Mouse (Mus musculus) midbrain, embryonic 16.5 days (tissue): ENCODE measurements around the gene Auts2. TPM values are rescaled to one million over a fixed set of nuclear protein-coding genes. Genes with fewer than 3 reads are reported as not detected.

Experiments
- ATAC-seq: fragments of 200-750 bp; cut with Nextera tagmentation; 2 replicates; pipeline ENCODE4 v1.8.0; 2017; ENCODE audit warnings: moderate TSS enrichment
- H3K27ac ChIP-seq: fragments of 300-500 bp; sonication (generic); 2 replicates; pipeline ENCODE4 v1.5.1; 2014; ENCODE audit warnings: mild to moderate bottlenecking, low read length, mixed read lengths
- H3K27me3 ChIP-seq: fragments of 300-500 bp; sonication (generic); 2 replicates; pipeline ENCODE4 v1.6.1; 2014; ENCODE audit warnings: low read depth, low read length, mixed read lengths; ENCODE audit not compliant: control insufficient read depth, insufficient read depth
- H3K36me3 ChIP-seq: fragments of 300-500 bp; sonication (generic); 2 replicates; pipeline ENCODE4 v1.6.1; 2014; ENCODE audit warnings: mild to moderate bottlenecking, low read length, moderate library complexity, mixed read lengths; ENCODE audit not compliant: control insufficient read depth, insufficient read depth
- H3K4me1 ChIP-seq: fragments of 300-500 bp; sonication (generic); 2 replicates; pipeline ENCODE4 v1.6.1; 2014; ENCODE audit warnings: mild to moderate bottlenecking, low read length, mixed read lengths; ENCODE audit not compliant: control insufficient read depth, insufficient read depth
- H3K4me2 ChIP-seq: fragments of 300-500 bp; sonication (generic); 2 replicates; pipeline ENCODE4 v1.6.1; 2014; ENCODE audit warnings: mild to moderate bottlenecking, low read length, mixed read lengths
- H3K4me3 ChIP-seq: fragments of 300-500 bp; sonication (generic); 2 replicates; pipeline ENCODE4 v1.5.1; 2014; ENCODE audit warnings: low read depth, mild to moderate bottlenecking, low read length, moderate library complexity, mixed read lengths
- H3K9ac ChIP-seq: fragments of 300-500 bp; sonication (generic); 2 replicates; pipeline ENCODE4 v1.6.1; 2014; ENCODE audit warnings: low read depth, low read length, mixed read lengths
- H3K9me3 ChIP-seq: fragments of 300-500 bp; sonication (generic); replicated peaks from 2 replicates; pipeline ENCODE4 v1.6.1; 2014; ENCODE audit warnings: mild to moderate bottlenecking, low read length, mixed read lengths; ENCODE audit not compliant: control insufficient read depth, poor library complexity, severe bottlenecking
- WGBS: fragments of 180-500 bp; shearing (Covaris S2); extraction: QIAGEN DNeasy Blood & Tissue Kit; methylation state at CpG from one replicate; pipeline ENCODE4 v1.1.7; 2014; 5-methylcytosine and 5-hydroxymethylcytosine counted together
- polyA plus RNA-seq: library from polyadenylated mRNA; unstranded; fragments of >200 nt; fragmentation: Nextera tagmentation; extraction: Ambion mirVana; gene quantifications from 2 replicates; pipeline ENCODE4 v1.2.1, GENCODE M21; 2015

The Auts2 gene
- polyA plus RNA-seq, 1 experiment from 2014 or later, result 49.8 TPM

DNA sequence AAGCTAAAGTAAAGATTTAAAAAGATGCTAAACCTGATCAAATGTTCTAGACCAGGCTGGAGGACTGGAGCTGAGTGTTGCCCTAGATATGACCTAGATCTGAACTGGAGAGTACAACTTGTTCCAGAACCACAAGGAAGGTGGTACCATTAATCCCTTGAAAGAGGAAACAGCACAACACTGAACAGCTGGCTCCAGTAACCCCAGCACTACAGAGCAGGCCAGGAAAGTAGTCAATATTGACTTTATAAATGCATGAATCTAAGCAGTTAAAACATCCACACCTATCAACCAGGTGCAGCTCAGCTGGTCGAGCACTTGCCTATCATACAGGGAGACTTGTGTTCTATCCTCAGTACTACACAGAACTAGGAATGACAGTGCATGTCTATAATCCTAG lies 281.4 kb downstream of the Auts2 start:
- no peak for ATAC-seq
- 93% methylated on average over 1 of the region's 1 CpGs for WGBS
- no peaks in the 10 kb centered on the region for H3K9me3 ChIP-seq
- no peak overlapping the region for H3K4me3 ChIP-seq
- no peak overlapping the region for H3K9ac ChIP-seq
- H3K27ac ChIP-seq, result no peak overlapping the region
- no peak overlapping the region for H3K4me2 ChIP-seq
- H3K27me3 ChIP-seq, result no peaks in the 10 kb centered on the region
- no peaks in the 10 kb centered on the region for H3K36me3 ChIP-seq
- peaks cover 16% of the 10 kb centered on the region for H3K4me1 ChIP-seq

DNA sequence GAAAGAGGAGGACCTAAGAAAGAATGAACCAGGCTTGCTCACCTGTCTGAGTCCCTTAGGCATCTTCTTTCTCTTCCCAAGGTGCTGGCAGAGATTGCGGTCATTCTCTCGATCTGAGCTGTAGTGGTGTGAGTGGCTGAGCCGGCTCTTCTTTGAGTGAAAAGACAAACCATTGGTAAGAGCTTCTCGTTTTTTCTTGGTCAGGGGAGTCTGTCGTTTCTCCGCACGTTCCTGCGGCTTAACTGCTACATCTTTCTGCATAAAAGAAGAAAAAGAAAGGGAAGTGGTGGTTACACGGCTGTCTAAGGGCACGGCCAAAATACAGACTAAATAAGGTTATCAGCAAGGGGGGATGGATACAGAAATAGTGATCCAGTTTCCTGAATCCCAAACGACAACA lies 284.3 kb downstream of the Auts2 start:
- H3K4me2 ChIP-seq, result no peak overlapping the region
- H3K27ac ChIP-seq, result no peak overlapping the region
- H3K4me1 ChIP-seq, result no peaks in the 10 kb centered on the region; the same call in 1 of the 2 replicates
- H3K9me3 ChIP-seq, result no peaks in the 10 kb centered on the region
- H3K9ac ChIP-seq, result no peak overlapping the region
- no peak for ATAC-seq
- H3K27me3 ChIP-seq, result no peaks in the 10 kb centered on the region
- WGBS, result 96% methylated on average over 11 of the region's 11 CpGs
- no peak overlapping the region for H3K4me3 ChIP-seq
- H3K36me3 ChIP-seq, result no peaks in the 10 kb centered on the region

GRCm38 (mm10) chr5:132255579-132255978 lies 287.6 kb downstream of the Auts2 start:
- Histone ChIP-seq H3K36me3 (no peaks in the 10 kb centered on the region), H3K4me3 (no peak overlapping the region), H3K27ac (no peak overlapping the region), H3K4me2 (no peak overlapping the region), H3K4me1 (no peaks in the 10 kb centered on the region), H3K27me3 (no peaks in the 10 kb centered on the region), H3K9me3 (no peaks in the 10 kb centered on the region), H3K9ac (no peak overlapping the region)
- ATAC-seq, result no peak
- 78% methylated on average over 8 of the region's 8 CpGs for WGBS

DNA sequence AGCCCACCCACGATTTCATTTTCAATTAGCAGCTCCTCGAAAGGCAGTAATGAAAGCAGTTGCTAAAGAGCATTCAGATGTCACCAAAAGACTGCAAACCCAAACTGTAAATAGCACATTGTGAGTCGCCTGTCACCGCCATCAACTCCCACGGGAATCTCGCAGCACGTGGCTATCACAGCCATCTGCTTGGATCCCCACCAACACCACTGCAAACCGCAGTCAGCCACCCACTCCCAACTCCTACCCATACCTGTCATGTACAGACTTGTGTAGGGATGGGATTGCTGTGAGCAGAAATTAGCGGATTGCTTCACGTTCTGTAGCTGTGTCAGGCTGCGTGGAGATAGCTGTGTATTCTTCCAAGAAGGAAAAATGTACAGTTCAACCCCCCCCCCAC lies 293.6 kb downstream of the Auts2 start:
- no peak overlapping the region for H3K9ac ChIP-seq
- H3K4me1 ChIP-seq, result peaks cover 10% of the 10 kb centered on the region
- H3K9me3 ChIP-seq, result no peaks in the 10 kb centered on the region
- no peak overlapping the region for H3K4me3 ChIP-seq
- H3K36me3 ChIP-seq, result no peaks in the 10 kb centered on the region
- no peak overlapping the region for H3K27ac ChIP-seq
- WGBS, result 63% methylated on average over 11 of the region's 11 CpGs
- no peak overlapping the region for H3K4me2 ChIP-seq
- no peak for ATAC-seq
- no peaks in the 10 kb centered on the region for H3K27me3 ChIP-seq

DNA sequence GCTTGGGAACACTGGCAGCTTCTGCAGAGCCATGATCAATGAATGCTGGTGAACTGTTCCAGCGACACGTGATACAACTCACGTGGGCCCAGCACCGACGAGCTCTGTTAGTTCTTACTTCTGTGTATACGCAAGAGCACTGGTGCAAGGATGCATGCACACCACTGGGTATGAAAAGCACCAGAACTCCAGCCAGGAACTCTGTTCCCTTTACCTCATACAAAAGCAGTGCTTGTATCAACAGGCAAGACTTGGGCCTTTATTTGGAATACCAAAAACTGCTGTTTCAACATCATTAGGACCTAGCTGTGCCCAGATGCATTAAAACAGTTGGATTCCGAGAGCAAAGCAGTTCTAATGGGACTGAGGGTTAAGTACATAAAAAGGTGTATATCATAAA lies 295.1 kb downstream of the Auts2 start:
- Histone ChIP-seq H3K27ac (no peak overlapping the region), H3K4me2 (no peak overlapping the region), H3K9ac (no peak overlapping the region), H3K9me3 (no peaks in the 10 kb centered on the region), H3K4me3 (no peak overlapping the region), H3K36me3 (no peaks in the 10 kb centered on the region), H3K27me3 (no peaks in the 10 kb centered on the region), H3K4me1 (peaks cover 10% of the 10 kb centered on the region)
- 72% methylated on average over 7 of the region's 7 CpGs for WGBS
- ATAC-seq, result no peak

- Histone ChIP-seq H3K4me3 (no peak overlapping the region), H3K36me3 (no peaks in the 10 kb centered on the region), H3K4me2 (no peak overlapping the region), H3K4me1 (0 out of 2 replicates have a peak, but pooled peaks cover 2% of the 10 kb centered on the region), H3K9me3 (no peaks in the 10 kb centered on the region), H3K27ac (no peak overlapping the region), H3K27me3 (no peaks in the 10 kb centered on the region), H3K9ac (no peak overlapping the region)
- WGBS, result 86% methylated on average over 5 of the region's 5 CpGs
- ATAC-seq, result no peak
Observed at GRCm38 (mm10) chr5:132235460-132235859, 307.7 kb downstream of the Auts2 start.

DNA sequence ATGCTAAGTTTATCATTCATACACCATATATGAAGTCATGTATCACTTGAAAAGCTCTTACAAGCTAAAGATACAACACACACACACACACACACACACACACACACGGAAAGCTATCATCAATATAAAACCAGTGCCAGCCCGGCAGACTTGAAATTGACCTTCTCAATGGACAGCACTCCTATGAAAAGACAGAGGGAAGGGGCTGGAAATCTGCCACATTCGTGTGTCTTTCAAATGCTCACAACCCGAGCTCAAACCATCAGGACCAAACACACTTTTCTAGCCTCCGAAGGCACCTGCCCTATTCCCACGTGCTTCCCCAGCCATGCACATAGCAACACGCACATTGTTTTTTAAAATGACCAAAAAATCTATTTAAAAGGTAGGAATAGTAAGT lies 308.7 kb downstream of the Auts2 start:
- Histone ChIP-seq H3K4me2 (no peak overlapping the region), H3K9ac (no peak overlapping the region), H3K9me3 (no peaks in the 10 kb centered on the region), H3K27ac (no peak overlapping the region), H3K36me3 (no peaks in the 10 kb centered on the region), H3K27me3 (no peaks in the 10 kb centered on the region), H3K4me1 (peaks cover 8% of the 10 kb centered on the region), H3K4me3 (no peak overlapping the region)
- ATAC-seq, result no peak
- WGBS, result 72% methylated on average over 7 of the region's 7 CpGs

DNA sequence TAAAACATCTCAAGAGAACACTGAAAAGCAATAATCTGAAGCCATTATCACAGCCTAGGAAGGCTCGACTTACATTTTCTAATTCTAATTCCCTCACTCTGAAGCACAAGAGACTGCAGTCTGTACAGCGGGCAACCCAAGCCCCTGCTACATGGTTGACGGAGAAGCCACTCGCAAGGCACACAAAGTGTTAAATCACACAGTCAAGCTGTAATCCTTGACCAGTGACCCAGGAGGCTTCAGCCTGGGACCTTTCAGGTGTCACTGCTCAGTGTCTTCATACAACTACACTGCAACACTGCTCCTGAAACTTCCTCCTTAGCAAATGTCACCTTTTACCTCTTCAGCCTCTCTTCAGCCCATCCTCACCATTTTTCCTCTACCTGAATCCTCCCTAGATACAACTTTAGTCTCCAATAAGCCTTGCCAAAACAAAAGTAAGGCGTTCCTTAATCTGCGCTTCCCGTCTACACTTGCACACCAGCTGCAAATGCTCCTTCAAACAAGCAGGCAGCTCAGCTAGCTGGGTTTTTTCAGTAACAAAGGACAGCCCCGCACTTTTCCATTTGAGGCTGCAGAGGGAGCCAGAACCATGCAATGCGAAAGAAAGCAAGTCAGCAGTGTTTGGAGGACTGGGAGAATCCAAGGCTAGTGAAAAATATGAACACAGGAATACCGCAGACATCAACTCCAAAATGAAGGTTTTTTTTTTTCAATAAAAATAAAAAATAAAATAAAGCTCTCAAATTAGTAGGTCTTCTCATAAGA lies 311.7 kb downstream of the Auts2 start:
- peak overlapping the region; percentile 10; the same call in 1 of the 2 replicates for H3K4me2 ChIP-seq
- no peak overlapping the region for H3K9ac ChIP-seq
- 17% methylated on average over 10 of the region's 10 CpGs for WGBS
- no peaks in the 10 kb centered on the region for H3K36me3 ChIP-seq
- ATAC-seq, result peak; percentile 87
- no peaks in the 10 kb centered on the region for H3K9me3 ChIP-seq
- H3K4me1 ChIP-seq, result peaks cover 14% of the 10 kb centered on the region
- no peak overlapping the region for H3K27ac ChIP-seq
- no peak overlapping the region for H3K4me3 ChIP-seq
- H3K27me3 ChIP-seq, result no peaks in the 10 kb centered on the region

DNA sequence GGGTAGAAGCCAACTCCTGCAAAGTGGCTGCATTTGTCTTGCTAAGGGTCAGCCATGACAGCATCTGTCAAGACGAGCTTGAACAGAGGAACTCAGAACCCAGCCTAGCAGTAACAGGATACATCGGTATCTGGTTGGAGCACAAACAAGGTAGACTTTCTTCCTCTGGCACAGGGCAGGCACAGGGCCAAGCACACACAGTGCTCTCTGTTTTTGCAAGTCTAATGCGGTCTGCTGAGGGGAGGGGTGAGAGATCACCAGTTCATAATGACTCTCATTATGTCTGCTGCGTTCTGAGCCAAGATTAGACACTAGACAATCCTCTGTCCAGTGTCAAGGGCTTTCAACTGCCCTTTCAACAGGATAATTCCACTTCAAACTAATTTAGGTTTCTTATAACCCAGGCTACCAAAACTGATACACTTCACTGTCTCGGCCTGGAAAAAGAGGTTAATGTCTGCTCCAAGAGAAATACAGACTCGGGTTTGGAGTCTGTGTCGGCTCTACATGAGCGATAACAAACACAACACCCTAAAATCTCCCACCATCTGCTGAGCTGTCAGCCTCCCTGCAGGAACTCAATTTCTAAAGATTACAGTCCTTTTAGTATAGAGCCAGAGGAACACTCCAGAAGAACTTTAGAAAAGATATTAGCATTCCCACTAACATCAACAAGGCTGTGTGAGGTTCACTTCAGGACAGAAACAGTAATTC lies 313.3 kb downstream of the Auts2 start:
- Histone ChIP-seq H3K27me3 (no peaks in the 10 kb centered on the region), H3K4me2 (no peak overlapping the region), H3K9ac (no peak overlapping the region), H3K9me3 (no peaks in the 10 kb centered on the region), H3K36me3 (no peaks in the 10 kb centered on the region), H3K4me1 (peaks cover 16% of the 10 kb centered on the region), H3K4me3 (no peak overlapping the region), H3K27ac (no peak overlapping the region)
- whole genome bisulfite sequencing, result 13% methylated on average over 8 of the region's 8 CpGs
- ATAC-seq, result peak; percentile 78
